Mouse (Mus musculus) embryonic facial prominence, embryonic 15.5 days (tissue): ENCODE measurements around the gene Rapgef5. TPM values are rescaled to one million over a fixed set of nuclear protein-coding genes. Genes with fewer than 3 reads are reported as not detected.
"Not testable (repeated sequence)": the region's sequence is repeated elsewhere in the genome, so short reads cannot be mapped to it uniquely, and the experiment has no call there.

Source experiments
- ATAC-seq: fragments of 200-750 bp; cut with Nextera tagmentation; 2 replicates; pipeline ENCODE4 v1.8.0; 2017; ENCODE audit warnings: low read depth, moderate TSS enrichment; ENCODE audit not compliant: insufficient number of reproducible peaks, low FRiP score, low TSS enrichment
- H3K27ac ChIP-seq: fragments of 300-500 bp; sonication (generic); replicated peaks from 2 replicates; pipeline ENCODE4 v1.5.1; 2015; ENCODE audit warnings: mild to moderate bottlenecking, inconsistent platforms
- H3K27me3 ChIP-seq: fragments of 300-500 bp; sonication (generic); 2 replicates; pipeline ENCODE4 v1.6.1; 2015; ENCODE audit warnings: inconsistent platforms
- H3K36me3 ChIP-seq: fragments of 300-500 bp; sonication (generic); 2 replicates; pipeline ENCODE4 v1.6.1; 2015; ENCODE audit warnings: mild to moderate bottlenecking, inconsistent platforms
- H3K4me1 ChIP-seq: fragments of 300-500 bp; sonication (generic); 2 replicates; pipeline ENCODE4 v1.6.1; 2015; ENCODE audit warnings: inconsistent platforms
- H3K4me2 ChIP-seq: fragments of 300-500 bp; sonication (generic); replicated peaks from 2 replicates; pipeline ENCODE4 v1.6.1; 2015; ENCODE audit warnings: mild to moderate bottlenecking, inconsistent platforms
- H3K4me3 ChIP-seq: fragments of 300-500 bp; sonication (generic); replicated peaks from 2 replicates; pipeline ENCODE4 v1.5.1; 2015; ENCODE audit warnings: mild to moderate bottlenecking, inconsistent platforms
- H3K9ac ChIP-seq: fragments of 300-500 bp; sonication (generic); 2 replicates; pipeline ENCODE4 v1.6.1; 2015; ENCODE audit warnings: inconsistent platforms
- H3K9me3 ChIP-seq: fragments of 300-500 bp; sonication (generic); replicated peaks from 2 replicates; pipeline ENCODE4 v1.6.1; 2016; ENCODE audit warnings: inconsistent platforms
- WGBS: fragments of 180-500 bp; shearing (Covaris S2); methylation state at CpG from one replicate; pipeline ENCODE4 v1.1.7; 2015; 5-methylcytosine and 5-hydroxymethylcytosine counted together
- polyA plus RNA-seq: library from polyadenylated mRNA; unstranded; fragments of >200 nt; fragmentation: Nextera tagmentation; extraction: Ambion mirVana; gene quantifications from 2 replicates; pipeline ENCODE4 v1.2.1, GENCODE M21; 2015

Rapgef5 gene
- polyA plus RNA-seq, 1 experiment from 2014 or later = 8.6 TPM

DNA sequence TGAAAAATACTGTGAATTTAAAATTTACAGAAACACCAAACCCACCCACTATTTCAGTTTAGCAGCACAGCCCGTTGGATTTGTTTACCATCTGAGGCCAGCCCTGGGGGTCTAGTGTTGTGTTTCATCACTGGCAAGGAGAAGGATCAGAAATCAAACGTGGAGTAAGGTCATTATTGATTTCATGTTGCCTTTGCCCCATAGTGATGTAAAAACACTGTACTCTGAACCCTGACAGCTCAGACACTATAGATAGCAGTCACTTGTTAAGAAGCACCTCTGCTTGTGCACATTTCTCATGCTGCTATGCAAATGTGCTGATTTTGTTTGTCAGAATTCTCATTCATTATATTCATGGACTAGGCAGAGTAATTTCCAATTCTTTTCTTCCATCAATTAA, 265.1 kb downstream of the Rapgef5 start:
- Histone ChIP-seq H3K4me3 (no peak overlapping the region), H3K27me3 (no peaks in the 10 kb centered on the region), H3K4me1 (no peaks in the 10 kb centered on the region), H3K9ac (no peak overlapping the region), H3K27ac (no peak overlapping the region), H3K36me3 (no peaks in the 10 kb centered on the region), H3K9me3 (no peaks in the 10 kb centered on the region), H3K4me2 (no peak overlapping the region)
- no peak for ATAC-seq
- WGBS = 23% methylated on average over 2 of the region's 2 CpGs

DNA sequence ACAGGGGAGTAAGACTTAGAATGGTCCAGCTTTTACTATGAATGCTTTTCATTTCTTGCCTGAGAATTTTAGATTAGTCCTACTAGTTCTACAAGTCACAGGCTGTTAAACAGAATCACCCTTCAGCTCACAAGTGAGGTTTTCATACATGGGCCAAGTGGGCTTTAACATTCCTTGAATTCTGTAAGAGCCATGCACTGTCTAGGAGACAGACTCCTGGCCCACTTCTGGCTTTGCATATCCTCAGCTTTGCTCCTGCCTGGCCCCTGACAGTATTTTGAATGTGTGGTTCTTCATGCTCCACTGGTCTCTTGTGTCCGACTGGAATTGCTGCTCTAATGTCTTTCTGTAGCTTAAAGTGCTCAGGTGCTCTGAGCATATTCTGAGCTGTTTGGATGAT, 267.1 kb downstream of the Rapgef5 start:
- no peaks in the 10 kb centered on the region for H3K36me3 ChIP-seq
- ATAC-seq = no peak
- no peak overlapping the region for H3K4me2 ChIP-seq
- WGBS = 63% methylated on average over 1 of the region's 1 CpGs
- no peaks in the 10 kb centered on the region for H3K27me3 ChIP-seq
- no peak overlapping the region for H3K9ac ChIP-seq
- peaks cover 1% of the 10 kb centered on the region; the same call in 1 of the 2 replicates for H3K4me1 ChIP-seq
- H3K4me3 ChIP-seq = no peak overlapping the region
- H3K27ac ChIP-seq = no peak overlapping the region
- H3K9me3 ChIP-seq = no peaks in the 10 kb centered on the region

DNA sequence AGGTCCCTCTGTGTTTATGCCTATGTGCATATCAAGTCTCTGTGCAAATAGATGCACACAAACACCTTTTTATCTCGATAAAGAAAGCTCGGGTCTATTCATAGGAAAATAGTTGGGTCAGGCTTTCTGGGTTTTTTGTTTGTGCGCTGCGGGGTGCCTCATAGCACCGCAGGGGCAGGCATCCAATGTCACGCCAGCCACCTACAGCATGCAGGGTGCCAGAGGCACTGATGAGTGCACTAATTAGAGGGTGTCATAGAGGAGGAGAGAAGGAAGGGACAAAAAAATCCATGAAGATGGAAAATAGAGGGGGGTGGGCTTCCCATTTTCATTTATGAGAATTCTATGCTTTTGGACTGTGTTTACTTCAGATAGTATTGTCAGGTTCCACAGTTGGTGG, 270.3 kb downstream of the Rapgef5 start:
- no peak for ATAC-seq
- Histone ChIP-seq H3K9me3 (no peaks in the 10 kb centered on the region), H3K27me3 (no peaks in the 10 kb centered on the region), H3K4me3 (no peak overlapping the region), H3K36me3 (no peaks in the 10 kb centered on the region), H3K4me1 (peaks cover 8% of the 10 kb centered on the region), H3K27ac (no peak overlapping the region), H3K4me2 (no peak overlapping the region), H3K9ac (no peak overlapping the region)
- WGBS = 41% methylated on average over 6 of the region's 6 CpGs

DNA sequence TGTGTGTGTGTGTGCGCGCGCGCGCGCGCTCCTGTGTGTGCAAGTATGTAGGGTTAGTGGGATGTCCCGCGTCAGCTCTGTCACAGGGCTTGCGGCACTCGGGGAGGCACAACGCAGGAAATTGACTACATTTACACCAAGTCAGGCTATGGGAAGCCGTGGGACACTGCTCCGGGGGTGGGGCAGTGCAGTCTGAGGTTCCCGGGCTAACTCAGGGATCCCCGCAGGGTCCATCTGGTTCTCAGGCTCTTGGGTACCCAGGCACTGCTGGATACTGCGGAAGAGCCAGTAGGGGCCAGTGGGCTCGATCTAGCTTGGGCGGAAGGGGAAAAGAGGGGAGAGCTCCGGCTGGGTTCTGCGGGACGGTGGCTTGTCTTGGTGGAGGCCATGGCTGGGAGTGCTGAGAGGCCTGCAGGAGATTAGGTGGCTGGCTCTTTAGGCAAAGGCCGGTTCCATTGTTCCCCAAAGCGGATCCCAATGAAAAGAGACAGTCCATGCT, 272.3 kb downstream of the Rapgef5 start:
- H3K27ac ChIP-seq = no peak overlapping the region
- H3K9ac ChIP-seq = no peak overlapping the region
- WGBS = 10% methylated on average over 24 of the region's 24 CpGs
- H3K9me3 ChIP-seq = no peaks in the 10 kb centered on the region
- no peaks in the 10 kb centered on the region for H3K27me3 ChIP-seq
- peak overlapping the region; percentile 52 for H3K4me2 ChIP-seq
- no peak for ATAC-seq
- no peaks in the 10 kb centered on the region for H3K36me3 ChIP-seq
- peaks cover 8% of the 10 kb centered on the region for H3K4me1 ChIP-seq
- peak overlapping the region; percentile 30; the same call in 1 of the 2 replicates for H3K4me3 ChIP-seq

DNA sequence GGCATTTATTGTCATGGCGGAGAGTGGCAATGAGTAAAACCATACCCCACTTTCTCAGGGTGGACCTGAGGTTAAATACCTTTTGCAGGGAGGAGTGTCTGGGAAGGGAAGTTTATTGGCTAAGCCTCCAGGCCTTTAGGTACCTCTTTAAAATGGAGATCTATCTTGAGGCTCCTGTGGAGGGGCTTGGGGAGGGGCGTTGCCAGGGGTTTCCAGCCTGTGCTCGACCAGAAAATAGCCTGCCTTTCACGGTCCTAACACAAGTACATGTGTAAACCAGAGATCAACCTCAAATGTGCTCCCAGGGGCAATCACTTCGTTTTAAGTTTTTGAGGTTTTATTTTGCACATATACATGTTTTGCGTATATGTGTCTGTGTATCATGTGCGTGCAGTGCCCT, 272.7 kb downstream of the Rapgef5 start:
- H3K4me2 ChIP-seq = peak overlapping the region; percentile 52
- no peak for ATAC-seq
- H3K9ac ChIP-seq = no peak overlapping the region
- WGBS = 19% methylated on average over 7 of the region's 7 CpGs
- peaks cover 8% of the 10 kb centered on the region for H3K4me1 ChIP-seq
- H3K27me3 ChIP-seq = no peaks in the 10 kb centered on the region
- H3K27ac ChIP-seq = no peak overlapping the region
- H3K36me3 ChIP-seq = no peaks in the 10 kb centered on the region
- H3K9me3 ChIP-seq = no peaks in the 10 kb centered on the region
- H3K4me3 ChIP-seq = no peak overlapping the region

DNA sequence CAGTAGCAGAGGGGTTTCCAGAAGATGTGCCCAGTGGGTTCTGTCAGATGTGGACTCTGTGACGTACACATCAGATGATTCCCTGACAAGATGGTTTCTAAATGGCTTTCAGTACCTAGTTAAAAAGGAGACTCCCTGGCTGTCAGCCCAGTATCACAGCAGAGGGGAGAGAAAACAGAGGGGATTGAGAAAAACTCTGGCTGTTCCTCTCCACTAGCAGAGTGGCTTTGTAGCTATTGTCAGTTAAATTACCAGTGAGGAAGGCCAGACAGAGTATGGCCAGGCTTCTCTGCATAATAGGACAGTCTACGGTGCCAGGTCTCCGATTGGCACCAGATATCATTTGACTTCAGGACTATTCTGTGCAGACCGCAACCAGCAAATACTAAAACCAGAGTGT, 279.0 kb downstream of the Rapgef5 start:
- WGBS = 71% methylated on average over 4 of the region's 4 CpGs
- ATAC-seq = no peak
- Histone ChIP-seq H3K4me1 (no peaks in the 10 kb centered on the region), H3K4me2 (no peak overlapping the region), H3K27me3 (no peaks in the 10 kb centered on the region), H3K27ac (no peak overlapping the region), H3K36me3 (no peaks in the 10 kb centered on the region), H3K4me3 (no peak overlapping the region), H3K9ac (no peak overlapping the region), H3K9me3 (no peaks in the 10 kb centered on the region)

DNA sequence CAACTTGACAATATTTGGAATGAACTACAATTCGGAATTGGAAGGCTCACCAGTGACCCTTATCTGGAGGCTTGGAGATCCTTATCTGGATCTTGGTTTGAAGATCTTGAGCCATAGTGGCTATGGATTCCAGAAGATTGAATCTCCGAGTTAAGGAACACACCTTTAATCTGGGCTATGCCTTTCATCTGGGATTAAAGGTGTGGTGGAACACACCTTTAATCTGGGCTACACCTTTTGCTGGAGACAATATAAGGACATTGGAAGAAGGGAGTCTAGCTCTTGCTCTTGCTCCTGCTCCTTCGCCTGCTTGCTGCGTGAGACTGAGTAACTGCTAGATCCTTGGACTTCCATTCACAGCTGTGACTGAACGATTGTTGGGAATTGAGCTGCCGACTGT, 287.7 kb downstream of the Rapgef5 start, which contains the start of gene Cdca7l:
Gene Cdca7l, plus strand, starts transcription at position 301 of the 400 bp plus-strand sequence.
- not testable (repeated sequence) for H3K4me1 ChIP-seq, H3K4me3 ChIP-seq, ATAC-seq, H3K9ac ChIP-seq, H3K36me3 ChIP-seq, H3K4me2 ChIP-seq, H3K9me3 ChIP-seq, H3K27ac ChIP-seq
- WGBS = 83% methylated on average over 2 of the region's 6 CpGs
- peaks cover 17% of the 10 kb centered on the region for H3K27me3 ChIP-seq

DNA sequence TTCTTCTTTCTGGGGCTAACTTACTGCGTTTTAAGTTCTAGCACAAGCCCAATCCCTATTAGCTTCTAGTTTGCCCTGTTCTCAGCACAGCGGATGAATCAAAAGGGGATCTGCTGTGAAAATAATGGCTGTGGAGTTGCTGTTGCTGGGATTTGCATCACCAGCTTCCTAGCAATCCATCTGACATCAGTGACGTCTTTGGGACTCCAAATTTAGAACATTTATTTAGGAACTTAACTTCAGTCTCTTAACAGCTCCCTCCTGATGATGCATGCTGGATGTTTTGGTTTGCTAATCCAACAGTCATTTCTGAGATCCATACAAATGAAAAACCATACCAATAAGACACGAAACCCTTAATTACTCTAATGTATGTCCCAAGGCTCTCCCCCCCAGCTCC, 289.3 kb downstream of the Rapgef5 start:
- Histone ChIP-seq H3K9me3 (no peaks in the 10 kb centered on the region), H3K4me1 (peaks cover 7% of the 10 kb centered on the region; the same call in 1 of the 2 replicates), H3K27me3 (peaks cover 17% of the 10 kb centered on the region), H3K27ac (no peak overlapping the region), H3K4me2 (no peak overlapping the region), H3K9ac (no peak overlapping the region), H3K36me3 (no peaks in the 10 kb centered on the region), H3K4me3 (no peak overlapping the region)
- no peak for ATAC-seq
- WGBS = 67% methylated on average over 4 of the region's 4 CpGs

DNA sequence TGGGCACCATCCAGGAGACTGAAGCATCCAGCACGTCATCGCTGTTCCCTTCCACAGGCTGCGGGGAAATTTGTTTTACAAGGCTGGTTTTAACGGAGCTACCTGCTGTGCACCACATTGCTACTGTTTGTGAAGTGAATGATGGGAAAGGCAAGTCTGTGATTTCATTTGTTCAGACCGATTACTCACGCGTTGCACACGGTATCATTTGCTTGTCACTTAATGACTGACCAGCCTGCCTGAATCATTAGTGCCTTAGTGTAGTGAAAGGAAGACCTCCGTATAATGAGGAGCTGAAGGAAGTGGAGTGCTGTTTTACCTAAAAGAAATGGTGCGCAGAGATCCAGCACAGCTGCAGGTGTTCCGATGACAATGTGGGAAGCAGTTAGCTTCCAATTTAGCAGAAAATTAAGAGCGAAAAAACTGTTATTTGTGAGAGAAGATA, 289.8 kb downstream of the Rapgef5 start:
- ATAC-seq = no peak
- peaks cover 7% of the 10 kb centered on the region; the same call in 1 of the 2 replicates for H3K4me1 ChIP-seq
- 57% methylated on average over 12 of the region's 12 CpGs for WGBS
- H3K9me3 ChIP-seq = no peaks in the 10 kb centered on the region
- H3K27ac ChIP-seq = no peak overlapping the region
- H3K4me3 ChIP-seq = no peak overlapping the region
- no peak overlapping the region for H3K4me2 ChIP-seq
- peaks cover 17% of the 10 kb centered on the region for H3K27me3 ChIP-seq
- no peaks in the 10 kb centered on the region for H3K36me3 ChIP-seq
- no peak overlapping the region for H3K9ac ChIP-seq

DNA sequence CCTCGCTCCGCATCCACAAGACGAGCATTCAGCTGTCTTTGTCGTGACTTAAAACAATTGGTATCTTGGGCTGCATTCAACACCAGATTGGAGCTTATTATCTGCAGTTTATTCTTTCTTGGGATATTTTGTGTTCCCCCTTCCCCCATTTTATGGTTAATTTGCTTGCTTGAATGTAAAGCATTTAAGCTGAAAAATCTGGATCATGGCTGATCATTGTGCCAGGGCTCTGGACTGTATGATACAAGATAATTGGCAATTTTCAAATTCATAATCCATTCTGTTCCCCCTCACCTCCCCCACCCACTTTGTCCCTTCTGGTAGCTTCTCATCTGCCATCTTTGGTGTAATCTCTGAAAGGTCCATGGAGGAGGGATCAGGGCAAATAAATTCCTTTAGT, 290.2 kb downstream of the Rapgef5 start:
- no peak for ATAC-seq
- H3K36me3 ChIP-seq = no peaks in the 10 kb centered on the region
- no peaks in the 10 kb centered on the region for H3K9me3 ChIP-seq
- no peak overlapping the region for H3K27ac ChIP-seq
- peaks cover 17% of the 10 kb centered on the region for H3K27me3 ChIP-seq
- WGBS = 61% methylated on average over 4 of the region's 4 CpGs
- H3K9ac ChIP-seq = no peak overlapping the region
- no peak overlapping the region for H3K4me3 ChIP-seq
- peaks cover 7% of the 10 kb centered on the region; the same call in 1 of the 2 replicates for H3K4me1 ChIP-seq
- H3K4me2 ChIP-seq = no peak overlapping the region

DNA sequence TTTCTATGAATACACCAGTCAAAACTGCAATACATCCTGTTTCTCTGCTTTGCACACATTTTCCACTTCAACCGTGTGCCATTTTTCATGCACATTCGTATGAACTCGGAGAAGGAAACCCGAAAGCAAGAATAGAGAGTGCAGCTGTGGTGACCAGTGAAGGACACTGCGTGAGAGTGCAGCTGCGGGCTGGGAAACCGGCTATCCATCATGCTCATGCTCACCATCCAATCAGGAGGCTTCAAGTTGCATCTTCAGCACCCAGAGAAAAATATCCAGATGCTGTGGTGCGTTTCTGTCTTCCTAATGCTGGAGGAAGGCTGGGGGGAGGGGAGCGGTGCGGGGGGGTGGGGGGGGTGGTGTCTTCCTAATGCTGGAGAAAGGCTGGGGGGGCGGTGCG, 291.4 kb downstream of the Rapgef5 start:
- H3K9me3 ChIP-seq = no peaks in the 10 kb centered on the region
- H3K27me3 ChIP-seq = peaks cover 17% of the 10 kb centered on the region
- H3K27ac ChIP-seq = no peak overlapping the region
- no peak for ATAC-seq
- WGBS = 37% methylated on average over 10 of the region's 12 CpGs
- H3K36me3 ChIP-seq = no peaks in the 10 kb centered on the region
- H3K4me2 ChIP-seq = no peak overlapping the region
- H3K9ac ChIP-seq = no peak overlapping the region
- H3K4me3 ChIP-seq = no peak overlapping the region
- peaks cover 7% of the 10 kb centered on the region; the same call in 1 of the 2 replicates for H3K4me1 ChIP-seq
